Mouse (Mus musculus): ENCODE measurements around the gene Vars2. TPM values are rescaled to one million over a fixed set of nuclear protein-coding genes. Genes with fewer than 3 reads are reported as not detected.
A peak's percentile ranks its signal among the peaks of the same experiment; 100 is the strongest.

Vars2 gene
- polyA plus RNA-seq, 1 experiment from 2014 or later: 11.1 TPM

DNA sequence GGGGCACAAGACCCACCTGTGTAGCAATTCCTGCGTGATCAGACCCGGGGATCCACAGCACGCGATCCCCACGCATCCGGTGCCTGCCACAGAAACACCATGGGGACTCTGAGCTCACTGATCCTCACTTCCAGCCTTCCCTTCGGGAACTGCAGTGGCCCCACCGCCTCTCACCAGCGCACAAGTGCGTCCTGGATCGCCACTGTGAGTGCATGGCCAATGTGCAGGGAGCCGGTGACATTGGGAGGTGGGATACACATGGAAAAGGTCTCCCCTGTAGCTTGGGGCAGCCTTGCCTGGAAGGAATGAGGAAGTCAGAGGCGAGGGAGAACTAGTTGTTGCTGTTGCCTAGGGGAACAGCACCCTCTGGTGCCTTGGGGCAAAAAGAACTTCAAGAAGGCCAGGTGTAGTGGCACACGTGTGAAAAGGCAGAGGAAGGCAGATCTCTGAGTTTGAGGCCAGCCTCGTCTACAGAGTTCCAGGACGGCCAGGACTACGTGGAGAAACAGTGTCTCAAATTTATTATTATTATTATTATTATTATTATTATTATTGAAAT is 1.4 kb downstream of the Vars2 start:
- WGBS: 78% methylated on average over 17 of the region's 17 CpGs
- ATAC-seq (replicated peaks; ENCODE audit: insufficient number of reproducible peaks, insufficient read depth, low FRiP score, low read depth): no peak
- Histone ChIP-seq H3K4me2 (no peak overlapping the region), H3K4me1 (replicated peaks) (peaks cover 20% of the 10 kb centered on the region), H3K9me3 (replicated peaks) (no peaks in the 10 kb centered on the region), H3K9ac (peak overlapping the region; percentile 16; the same call in 1 of the 2 replicates), H3K27ac (no peak overlapping the region), H3K27me3 (no peaks in the 10 kb centered on the region), H3K36me3 (peaks cover 26% of the 10 kb centered on the region), H3K4me3 (no peak overlapping the region)

DNA sequence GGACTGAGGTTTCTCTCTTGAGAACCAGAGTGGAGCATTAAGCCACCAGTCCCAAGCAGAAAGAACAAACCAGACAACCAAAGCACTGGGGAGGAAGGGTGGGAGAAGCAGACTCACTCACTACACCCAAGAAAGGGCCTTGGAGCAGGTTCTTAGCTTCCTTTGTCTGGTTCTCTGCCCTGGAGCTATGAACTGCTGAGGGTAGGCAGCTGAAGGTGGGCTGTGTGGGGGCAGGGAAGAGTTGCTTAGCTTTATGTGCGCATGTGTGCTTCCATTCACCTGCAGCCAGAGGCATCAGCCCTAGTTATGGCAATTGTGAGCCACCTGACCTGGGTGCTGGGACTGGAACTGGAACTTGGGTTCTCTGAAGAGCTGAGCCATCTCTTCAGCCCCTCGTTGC is 14.3 kb downstream of the Vars2 start:
- no peak for ATAC-seq (replicated peaks; ENCODE audit: insufficient number of reproducible peaks, insufficient read depth, low FRiP score, low read depth)
- Histone ChIP-seq H3K9ac (no peak overlapping the region), H3K4me2 (no peak overlapping the region), H3K27me3 (no peaks in the 10 kb centered on the region), H3K9me3 (replicated peaks) (no peaks in the 10 kb centered on the region), H3K4me3 (no peak overlapping the region), H3K36me3 (peaks cover 23% of the 10 kb centered on the region), H3K27ac (no peak overlapping the region), H3K4me1 (replicated peaks) (no peaks in the 10 kb centered on the region)
- WGBS: 78% methylated on average over 2 of the region's 2 CpGs

DNA sequence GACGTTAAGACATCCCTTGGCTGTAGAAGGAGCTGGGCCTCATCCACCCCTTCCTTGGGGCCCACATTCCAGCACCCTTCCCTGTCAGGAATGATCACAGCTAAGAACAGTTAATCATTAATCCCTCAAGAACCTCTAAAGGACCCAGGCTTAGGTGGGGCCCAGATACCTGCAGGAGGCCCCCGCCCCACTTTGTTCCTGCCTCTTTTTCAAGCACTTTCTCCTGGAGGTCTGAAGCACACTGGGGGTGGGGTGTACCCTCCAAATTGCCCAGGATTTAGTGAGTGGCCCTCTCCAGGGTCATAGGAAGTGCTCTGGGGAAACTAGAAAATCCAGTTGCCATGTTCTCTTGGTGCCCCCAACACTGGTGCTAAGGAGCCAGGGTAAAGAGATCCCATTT is 18.0 kb downstream of the Vars2 start:
- ATAC-seq (replicated peaks; ENCODE audit: insufficient number of reproducible peaks, insufficient read depth, low FRiP score, low read depth): no peak
- Histone ChIP-seq H3K9ac (no peak overlapping the region), H3K27ac (0 out of 2 replicates have a peak overlapping the region, but pooled peaks have one; percentile 20), H3K27me3 (peaks cover 9% of the 10 kb centered on the region), H3K4me1 (replicated peaks) (no peaks in the 10 kb centered on the region), H3K36me3 (no peaks in the 10 kb centered on the region), H3K4me2 (no peak overlapping the region), H3K4me3 (no peak overlapping the region), H3K9me3 (replicated peaks) (no peaks in the 10 kb centered on the region)
- 59% methylated on average over 2 of the region's 2 CpGs for WGBS

DNA sequence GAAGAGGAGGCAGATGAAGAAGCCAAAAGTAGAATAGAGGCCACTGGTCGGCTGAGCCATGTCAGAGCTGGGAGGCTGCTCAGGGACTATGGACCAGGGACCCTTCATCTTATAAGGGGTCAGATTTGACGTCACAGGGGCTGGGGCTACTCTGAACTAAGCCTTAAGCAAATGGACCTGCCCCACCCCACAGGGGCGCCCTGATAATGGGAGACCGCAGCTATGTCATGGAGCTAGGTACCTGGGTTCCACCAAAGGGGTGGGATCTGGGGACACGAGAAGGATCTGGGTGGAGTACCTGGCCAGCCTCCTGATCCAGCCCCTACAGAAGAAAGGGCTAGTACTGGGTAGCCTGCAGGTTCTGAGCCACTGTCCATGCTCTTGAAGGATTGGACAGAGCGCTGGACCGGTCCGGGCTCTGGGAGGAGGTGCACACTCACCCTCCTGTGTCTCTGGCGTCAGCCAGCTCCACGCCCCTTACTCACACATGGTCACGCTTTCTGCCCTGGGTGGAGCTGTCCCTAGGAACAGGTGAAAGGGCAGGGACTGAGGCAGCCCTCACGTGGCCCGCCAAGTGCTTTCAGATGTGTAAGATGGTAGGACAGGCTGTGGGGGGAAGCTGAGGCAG is 23.7 kb downstream of the Vars2 start, which contains the start of gene Mucl3:
Mucl3 (minus strand) TSS at position 87 of the 628 bp plus-strand sequence.
- ATAC-seq (replicated peaks; ENCODE audit: insufficient number of reproducible peaks, insufficient read depth, low FRiP score, low read depth): no peak

DNA sequence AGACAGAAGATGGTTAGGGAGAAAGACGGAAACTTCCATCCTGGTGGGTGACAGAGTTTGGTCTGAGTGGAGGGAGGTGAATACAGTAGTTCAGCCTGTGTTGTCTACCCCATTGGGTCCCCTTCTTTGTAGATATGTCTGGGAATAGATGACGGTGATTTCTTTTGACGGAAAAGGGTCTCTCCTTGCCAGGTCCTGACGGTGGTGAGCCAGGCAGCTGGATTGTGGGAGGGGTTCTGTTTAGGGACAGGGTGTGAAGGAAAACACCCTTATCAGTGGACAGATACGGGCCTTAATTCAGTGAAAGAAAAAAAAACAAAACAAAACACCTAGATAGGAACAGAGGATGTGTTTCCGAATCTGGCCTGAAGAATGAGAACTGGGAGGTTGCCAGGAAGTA is 28.0 kb downstream of the Vars2 start:
- 30% methylated on average over 6 of the region's 6 CpGs for WGBS
- peaks cover 14% of the 10 kb centered on the region for H3K4me1 ChIP-seq (replicated peaks)
- peaks cover 17% of the 10 kb centered on the region for H3K27me3 ChIP-seq
- ATAC-seq (replicated peaks; ENCODE audit: insufficient number of reproducible peaks, insufficient read depth, low FRiP score, low read depth): no peak
- peak overlapping the region; percentile 19 for H3K4me3 ChIP-seq
- no peaks in the 10 kb centered on the region for H3K9me3 ChIP-seq (replicated peaks)
- H3K36me3 ChIP-seq: no peaks in the 10 kb centered on the region
- H3K4me2 ChIP-seq: peak overlapping the region; percentile 42
- H3K9ac ChIP-seq: no peak overlapping the region
- peak overlapping the region; percentile 52 for H3K27ac ChIP-seq

More for the DNA sequence above, 23.7 kb downstream of the Vars2 start, which contains the start of gene Mucl3:
- Histone ChIP-seq H3K9ac (no peak within 1 kb of the TSS), H3K4me1 (replicated peaks) (peaks cover 8% of the 10 kb centered on the region), H3K9me3 (replicated peaks) (no peaks in the 10 kb centered on the region), H3K4me2 (no peak within 1 kb of the TSS), H3K27ac (no peak within 1 kb of the TSS), H3K36me3 (no peaks in the 10 kb centered on the region), H3K4me3 (no peak within 1 kb of the TSS), H3K27me3 (peaks cover 23% of the 10 kb centered on the region)
- 64% methylated on average over 13 of the region's 13 CpGs for WGBS

DNA sequence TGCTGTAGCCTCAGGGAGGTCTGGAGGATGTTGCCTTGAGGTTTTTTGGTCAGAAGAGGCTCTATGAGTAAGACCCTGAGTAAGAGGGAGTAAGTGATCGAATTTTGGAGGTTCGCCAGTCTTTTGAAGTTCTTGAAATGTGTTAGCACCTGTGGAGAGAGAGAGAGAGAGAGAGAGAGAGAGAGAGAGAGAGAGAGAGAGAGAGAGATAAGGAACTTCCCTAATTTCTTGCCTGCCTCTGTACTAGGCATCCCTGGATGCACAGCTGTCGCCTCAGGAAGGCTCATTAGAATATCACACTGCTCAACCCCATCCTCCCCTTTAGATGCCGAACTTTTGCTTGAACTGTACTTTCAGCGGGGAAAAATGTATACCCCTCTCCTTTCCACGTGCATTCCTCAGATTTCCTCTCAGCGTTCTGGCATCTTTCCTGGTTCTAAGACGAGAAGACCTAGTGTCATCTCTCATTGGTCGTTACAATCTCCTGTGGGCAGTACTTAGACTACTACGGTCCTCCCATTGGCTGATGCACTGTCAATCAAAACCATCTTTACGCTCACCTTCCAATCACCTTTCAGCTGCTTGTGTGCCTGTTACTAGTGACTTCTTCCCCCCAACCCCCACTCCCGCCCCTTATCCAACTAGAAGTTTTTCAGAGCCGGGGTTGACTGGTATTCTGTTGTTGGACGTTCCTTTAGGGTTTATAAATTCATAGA is 28.8 kb downstream of the Vars2 start:
- Histone ChIP-seq H3K9ac (no peak overlapping the region), H3K27me3 (peaks cover 10% of the 10 kb centered on the region), H3K4me1 (replicated peaks) (peaks cover 16% of the 10 kb centered on the region), H3K36me3 (no peaks in the 10 kb centered on the region), H3K4me2 (peak overlapping the region; percentile 42), H3K27ac (peak overlapping the region; percentile 52), H3K9me3 (replicated peaks) (no peaks in the 10 kb centered on the region), H3K4me3 (peak overlapping the region; percentile 19)
- ATAC-seq (replicated peaks; ENCODE audit: insufficient number of reproducible peaks, insufficient read depth, low FRiP score, low read depth): peak; percentile 91
- 16% methylated on average over 14 of the region's 14 CpGs for WGBS

DNA sequence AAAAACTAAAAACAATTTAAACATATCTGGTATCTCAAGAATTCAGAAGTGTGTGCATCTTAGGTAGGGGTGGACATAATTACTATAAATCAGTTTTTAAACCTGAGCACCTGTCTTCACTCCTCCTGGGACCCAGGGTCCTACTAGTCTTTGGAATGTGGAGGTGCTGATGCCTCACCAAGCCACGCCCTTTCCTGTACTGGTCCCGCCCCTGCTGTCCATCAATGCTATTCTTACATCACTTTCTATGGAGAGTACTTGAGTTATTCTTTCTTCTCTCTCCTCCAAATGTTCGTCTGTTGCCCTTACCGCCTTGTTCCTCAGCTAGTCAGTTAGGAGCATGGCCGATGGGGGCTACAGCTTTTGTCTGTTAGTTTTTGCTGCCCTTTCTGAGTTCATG is 31.0 kb downstream of the Vars2 start:
- Histone ChIP-seq H3K4me3 (no peak overlapping the region), H3K27ac (no peak overlapping the region), H3K36me3 (no peaks in the 10 kb centered on the region), H3K9ac (no peak overlapping the region), H3K4me2 (peak overlapping the region; percentile 85), H3K9me3 (replicated peaks) (no peaks in the 10 kb centered on the region), H3K4me1 (replicated peaks) (peaks cover 16% of the 10 kb centered on the region), H3K27me3 (peaks cover 5% of the 10 kb centered on the region)
- WGBS: 31% methylated on average over 5 of the region's 5 CpGs
- no peak for ATAC-seq (replicated peaks; ENCODE audit: insufficient number of reproducible peaks, insufficient read depth, low FRiP score, low read depth)

DNA sequence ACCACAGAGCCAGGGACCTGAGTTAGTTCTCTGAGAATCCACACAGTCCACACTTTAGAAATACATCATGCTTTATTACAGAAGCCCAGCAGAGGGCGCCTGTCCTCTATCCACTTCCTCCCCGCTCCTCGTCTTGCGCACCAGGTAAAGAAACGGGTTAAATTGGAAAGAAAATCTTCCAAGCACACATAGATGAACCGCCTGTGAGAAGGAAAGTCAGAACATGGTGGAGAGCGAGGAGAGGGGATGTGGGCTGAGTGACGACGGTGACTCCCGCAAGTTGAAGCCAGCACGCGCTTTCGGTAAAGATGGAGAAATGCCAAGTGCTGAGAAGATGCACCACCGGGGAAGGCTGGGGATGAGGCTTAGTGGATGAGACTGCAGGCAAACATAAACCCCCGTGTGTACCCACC is 31.7 kb downstream of the Vars2 start:
- Histone ChIP-seq H3K4me3 (peak overlapping the region; percentile 53), H3K9ac (peak overlapping the region; percentile 48; the same call in 1 of the 2 replicates), H3K9me3 (replicated peaks) (no peaks in the 10 kb centered on the region), H3K36me3 (no peaks in the 10 kb centered on the region), H3K4me2 (peak overlapping the region; percentile 85), H3K4me1 (replicated peaks) (peaks cover 16% of the 10 kb centered on the region), H3K27ac (no peak overlapping the region), H3K27me3 (peaks cover 3% of the 10 kb centered on the region)
- 2% methylated on average over 15 of the region's 15 CpGs for WGBS
- no peak for ATAC-seq (replicated peaks; ENCODE audit: insufficient number of reproducible peaks, insufficient read depth, low FRiP score, low read depth)

DNA sequence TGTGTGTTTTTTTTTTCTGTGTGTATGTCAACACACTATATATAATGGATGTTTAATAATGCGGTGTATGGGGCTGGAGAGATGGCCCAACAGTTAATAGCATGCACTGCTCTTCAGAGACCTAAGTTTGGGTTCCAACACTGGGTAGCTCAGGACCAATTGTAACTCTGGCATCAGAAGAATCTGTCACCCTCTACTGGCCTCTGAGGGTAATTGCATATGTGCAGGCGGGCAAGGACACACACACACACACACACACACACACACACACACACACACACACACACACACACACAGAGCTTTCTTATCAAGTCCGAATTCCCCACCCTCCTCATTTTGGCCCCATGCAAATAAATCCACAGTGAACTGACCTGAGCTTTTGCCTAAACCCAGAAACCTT is 32.2 kb downstream of the Vars2 start:
- Histone ChIP-seq H3K9ac (no peak overlapping the region), H3K27me3 (peaks cover 3% of the 10 kb centered on the region), H3K4me1 (replicated peaks) (peaks cover 16% of the 10 kb centered on the region), H3K36me3 (no peaks in the 10 kb centered on the region), H3K9me3 (replicated peaks) (no peaks in the 10 kb centered on the region), H3K4me2 (no peak overlapping the region), H3K27ac (no peak overlapping the region), H3K4me3 (no peak overlapping the region)
- ATAC-seq (replicated peaks; ENCODE audit: insufficient number of reproducible peaks, insufficient read depth, low FRiP score, low read depth): no peak
- WGBS: 69% methylated on average over 3 of the region's 3 CpGs

DNA sequence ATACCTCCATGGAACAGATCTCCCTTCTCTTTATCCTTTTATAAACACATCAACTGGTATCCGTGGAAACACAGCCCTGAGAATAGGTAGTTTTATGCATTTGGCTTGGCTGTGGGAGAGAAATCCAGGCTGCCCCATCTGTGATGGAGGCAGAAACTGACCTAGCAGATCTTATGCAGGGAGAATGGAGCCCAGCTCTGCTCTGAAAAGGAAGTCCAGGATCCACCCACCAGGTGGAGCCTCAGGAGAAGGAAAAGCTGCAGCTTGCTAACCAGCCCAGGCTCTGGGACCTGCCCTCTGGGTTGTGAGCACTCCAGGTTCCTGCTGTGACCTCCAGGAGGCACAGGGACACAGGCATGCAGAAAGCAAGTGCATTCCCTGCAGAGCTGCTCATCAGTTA is 33.4 kb downstream of the Vars2 start:
- WGBS: 12% methylated on average over 1 of the region's 1 CpGs
- no peak overlapping the region for H3K4me3 ChIP-seq
- H3K36me3 ChIP-seq: no peaks in the 10 kb centered on the region
- no peaks in the 10 kb centered on the region for H3K9me3 ChIP-seq (replicated peaks)
- H3K4me2 ChIP-seq: no peak overlapping the region
- peaks cover 3% of the 10 kb centered on the region for H3K27me3 ChIP-seq
- H3K9ac ChIP-seq: no peak overlapping the region
- no peak for ATAC-seq (replicated peaks; ENCODE audit: insufficient number of reproducible peaks, insufficient read depth, low FRiP score, low read depth)
- H3K27ac ChIP-seq: no peak overlapping the region
- H3K4me1 ChIP-seq (replicated peaks): peaks cover 9% of the 10 kb centered on the region

DNA sequence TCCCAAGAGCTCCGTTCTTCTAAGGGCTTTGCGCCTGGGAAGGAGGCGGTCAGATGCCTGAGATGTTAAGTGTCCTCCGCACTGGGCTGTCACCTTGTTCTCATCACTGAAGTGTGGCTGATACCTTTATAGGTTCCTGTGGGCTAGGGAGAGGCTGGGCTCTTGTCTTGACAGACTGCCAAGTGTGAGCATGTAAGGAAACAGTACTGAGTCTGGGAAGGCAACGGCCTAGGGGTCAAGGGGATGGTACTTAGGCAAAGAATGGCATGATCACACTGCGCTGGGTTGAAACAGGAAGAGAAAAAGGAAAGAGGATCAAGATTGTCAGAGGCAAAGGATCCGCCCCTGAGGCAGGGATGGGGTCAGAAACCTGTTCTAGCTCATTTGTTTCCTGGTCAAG is 40.9 kb downstream of the Vars2 start, which contains the start of gene Gm9573:
Gm9573 (minus strand) TSS at position 101 of the 400 bp plus-strand sequence.
- H3K4me2 ChIP-seq: no peak within 1 kb of the TSS
- no peak for ATAC-seq (replicated peaks; ENCODE audit: insufficient number of reproducible peaks, insufficient read depth, low FRiP score, low read depth)
- no peak within 1 kb of the TSS for H3K9ac ChIP-seq
- H3K27me3 ChIP-seq: no peaks in the 10 kb centered on the region
- H3K4me1 ChIP-seq (replicated peaks): no peaks in the 10 kb centered on the region
- WGBS: 57% methylated on average over 7 of the region's 7 CpGs
- H3K4me3 ChIP-seq: no peak within 1 kb of the TSS
- H3K9me3 ChIP-seq (replicated peaks): no peaks in the 10 kb centered on the region
- no peaks in the 10 kb centered on the region for H3K36me3 ChIP-seq
- no peak within 1 kb of the TSS for H3K27ac ChIP-seq
